Mouse (Mus musculus) ES-Bruce4 (cell line): ENCODE results near the gene Igf1r.

Experiments
- CTCF ChIP-seq: IDR thresholded peaks from one replicate; pipeline ENCODE4 v1.8.1; 2011; ENCODE audit warnings: low read depth, low read length
- EP300 ChIP-seq: IDR thresholded peaks from 2 replicates; pipeline ENCODE4 v1.6.1; 2011; ENCODE audit warnings: low read depth, low read length; ENCODE audit not compliant: insufficient read depth

DNA sequence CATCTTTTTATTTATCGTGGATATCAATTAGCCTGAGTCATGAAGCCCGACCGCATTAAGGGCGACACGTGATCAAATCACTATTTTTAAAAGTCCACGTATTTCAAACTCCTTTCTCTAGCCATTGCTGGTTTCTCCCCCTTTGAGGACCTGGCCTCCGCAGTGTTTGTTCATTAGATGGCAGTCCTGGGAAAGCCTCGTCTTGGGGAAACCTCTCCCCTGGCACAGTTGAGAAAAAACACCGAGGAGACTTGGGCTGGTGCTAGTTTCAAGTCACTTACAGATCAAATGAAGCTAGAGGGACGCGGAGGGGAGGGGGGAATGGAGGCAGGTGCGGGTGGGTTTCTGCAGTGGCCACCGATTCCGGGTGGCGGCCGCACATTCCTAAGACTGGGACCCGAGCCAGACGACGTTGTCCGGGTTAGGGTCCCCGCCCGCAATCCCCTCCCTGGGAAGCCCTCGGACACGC, 2.2 kb upstream of the Igf1r start:
- TF ChIP-seq EP300 = no peak
- TF ChIP-seq CTCF = no peak
